Mouse (Mus musculus) myocyte (in vitro differentiated cells): Measurements from ENCODE around the gene Tmco1. TPM values are rescaled to one million over a fixed set of nuclear protein-coding genes. Genes with fewer than 3 reads are reported as not detected.

Experiments used
- H3K27me3 ChIP-seq: one replicate; pipeline ENCODE4 v1.6.1; 2011; ENCODE audit not compliant: control insufficient read depth, insufficient read depth, insufficient read length
- H3K36me3 ChIP-seq: one replicate; pipeline ENCODE4 v1.6.1; 2011; ENCODE audit not compliant: control insufficient read depth, insufficient read depth
- H3K4me2 ChIP-seq: one replicate; pipeline ENCODE4 v1.6.1; 2011; ENCODE audit warnings: low read depth, control low read depth
- H3K4me3 ChIP-seq: one replicate; pipeline ENCODE4 v1.5.1; 2011; ENCODE audit warnings: mild to moderate bottlenecking, control low read depth, moderate library complexity
- H3K79me2 ChIP-seq: one replicate; pipeline ENCODE4 v1.6.1; 2011; ENCODE audit not compliant: control insufficient read depth, insufficient read depth
- H3ac ChIP-seq: one replicate; pipeline ENCODE4 v1.6.1; 2011; ENCODE audit not compliant: control insufficient read depth, insufficient read length
- CEBPB ChIP-seq: IDR thresholded peaks from 2 replicates; pipeline ENCODE4 v1.6.1; 2011; ENCODE audit warnings: mild to moderate bottlenecking, moderate library complexity; ENCODE audit not compliant: poor library complexity, insufficient read depth, severe bottlenecking
- E2F4 ChIP-seq: IDR thresholded peaks from one replicate; pipeline ENCODE4 v1.6.1; 2011; ENCODE audit warnings: mild to moderate bottlenecking, control low read depth, moderate library complexity; ENCODE audit not compliant: insufficient read depth
- MAX ChIP-seq: IDR thresholded peaks from one replicate; pipeline ENCODE4 v1.6.1; 2011; ENCODE audit warnings: low read depth, mild to moderate bottlenecking, control low read depth
- MYOD1 ChIP-seq, 3 experiments: IDR thresholded peaks; one replicate each; pipeline ENCODE4 v1.6.1; 2011; ENCODE audit warnings: control low read depth in 2 of 3, low read depth in 2 of 3, mild to moderate bottlenecking in 2 of 3, moderate library complexity in 1 of 3; ENCODE audit not compliant: insufficient read length in 2 of 3, control insufficient read depth in 1 of 3
- MYOG ChIP-seq, 3 experiments: IDR thresholded peaks; one replicate each; pipeline ENCODE4 v1.6.1; 2011; ENCODE audit warnings: control low read depth in 2 of 3, low read depth in 2 of 3, mild to moderate bottlenecking in 2 of 3; ENCODE audit not compliant: insufficient read length in 2 of 3, control insufficient read depth in 1 of 3, insufficient read depth in 1 of 3
- POLR2A ChIP-seq: IDR thresholded peaks from one replicate; pipeline ENCODE4 v1.6.1; 2011; ENCODE audit warnings: low read depth, mild to moderate bottlenecking, control low read depth, moderate library complexity; ENCODE audit not compliant: insufficient read length
- POLR2AphosphoS2 ChIP-seq: IDR thresholded peaks from one replicate; pipeline ENCODE4 v1.6.1; 2011; ENCODE audit warnings: low read depth, control low read depth; ENCODE audit not compliant: insufficient read length
- REST ChIP-seq: IDR thresholded peaks from one replicate; pipeline ENCODE4 v1.6.1; 2011; ENCODE audit warnings: mild to moderate bottlenecking, control low read depth, moderate library complexity; ENCODE audit not compliant: insufficient read depth, insufficient read length
- SRF ChIP-seq: IDR thresholded peaks from one replicate; pipeline ENCODE4 v1.6.1; 2011; ENCODE audit warnings: low read depth; ENCODE audit not compliant: control insufficient read depth, insufficient read length
- TCF12 ChIP-seq: IDR thresholded peaks from one replicate; pipeline ENCODE4 v1.6.1; 2011; ENCODE audit warnings: mild to moderate bottlenecking, control low read depth; ENCODE audit not compliant: poor library complexity, insufficient read depth, severe bottlenecking
- TCF3 ChIP-seq: IDR thresholded peaks from one replicate; pipeline ENCODE4 v1.6.1; 2011; ENCODE audit warnings: low read depth, control low read depth; ENCODE audit not compliant: insufficient read length
- USF1 ChIP-seq: IDR thresholded peaks from one replicate; pipeline ENCODE4 v1.6.1; 2011; ENCODE audit warnings: low read depth, mild to moderate bottlenecking, control low read depth, moderate library complexity
- polyA plus RNA-seq: library from polyadenylated mRNA; unstranded; fragments of >200 nt; fragmentation: generic; extraction: Trizol; gene quantifications from one replicate; pipeline ENCODE4 v1.2.1, GENCODE M21; 2012; ENCODE audit warnings: missing spikeins

The Tmco1 gene
- polyA plus RNA-seq, 1 experiment, result 57.2 TPM

GRCm38 (mm10) chr1:167270342-167271111 is 37.7 kb upstream of the Tmco1 start:
- Histone ChIP-seq H3K4me2 (peak overlapping the region; percentile 82), H3K79me2 (peaks cover 81% of the 10 kb centered on the region), H3ac (no peak overlapping the region), H3K4me3 (peak overlapping the region; percentile 7), H3K36me3 (no peaks in the 10 kb centered on the region), H3K27me3 (no peaks in the 10 kb centered on the region)
- peak in 1 of 3 experiments; percentile 42 for TF ChIP-seq MYOD1 (IDR thresholded peaks at IDR 0.05; ENCODE audit: control insufficient read depth in 1 of 3, insufficient read length in 2 of 3, low read depth in 2 of 3)
- TF ChIP-seq SRF, result no peak
- TF ChIP-seq CEBPB, result no peak
- TF ChIP-seq POLR2AphosphoS2, result no peak
- peak; percentile 87 for TF ChIP-seq USF1
- TF ChIP-seq E2F4, result no peak
- TF ChIP-seq MAX, result no peak
- peak in 2 of 3 experiments; percentile 36 to 58 for TF ChIP-seq MYOG (IDR thresholded peaks at IDR 0.05; ENCODE audit: control insufficient read depth in 1 of 3, insufficient read depth in 1 of 3, insufficient read length in 2 of 3, low read depth in 2 of 3)

- TF ChIP-seq MYOG (IDR thresholded peaks at IDR 0.05; ENCODE audit: control insufficient read depth in 1 of 3, insufficient read depth in 1 of 3, insufficient read length in 2 of 3, low read depth in 2 of 3) (no peak), SRF (no peak), CEBPB (no peak), MAX (no peak), REST (no peak), E2F4 (no peak), USF1 (no peak), POLR2AphosphoS2 (no peak), TCF3 (no peak), POLR2A (no peak), MYOD1 (IDR thresholded peaks at IDR 0.05; ENCODE audit: control insufficient read depth in 1 of 3, insufficient read length in 2 of 3, low read depth in 2 of 3) (no peak), TCF12 (no peak)
- Histone ChIP-seq H3K4me2 (peak overlapping the region; percentile 82), H3ac (no peak overlapping the region), H3K79me2 (peaks cover 81% of the 10 kb centered on the region), H3K4me3 (no peak overlapping the region), H3K36me3 (no peaks in the 10 kb centered on the region), H3K27me3 (no peaks in the 10 kb centered on the region)
Measured at GRCm38 (mm10) chr1:167271304-167271703, 36.9 kb upstream of the Tmco1 start.

- TF ChIP-seq CEBPB (no peak), MYOD1 (IDR thresholded peaks at IDR 0.05; ENCODE audit: control insufficient read depth in 1 of 3, insufficient read length in 2 of 3, low read depth in 2 of 3) (no peak), POLR2AphosphoS2 (no peak), POLR2A (no peak), MYOG (IDR thresholded peaks at IDR 0.05; ENCODE audit: control insufficient read depth in 1 of 3, insufficient read depth in 1 of 3, insufficient read length in 2 of 3, low read depth in 2 of 3) (no peak), SRF (no peak)
- H3K79me2 ChIP-seq, result peaks cover 81% of the 10 kb centered on the region
- no peaks in the 10 kb centered on the region for H3K36me3 ChIP-seq
- H3K27me3 ChIP-seq, result no peaks in the 10 kb centered on the region
- H3K4me3 ChIP-seq, result no peak overlapping the region
- no peak overlapping the region for H3K4me2 ChIP-seq
- no peak overlapping the region for H3ac ChIP-seq
Measured at GRCm38 (mm10) chr1:167271841-167272240, 36.3 kb upstream of the Tmco1 start.

- Histone ChIP-seq H3ac (no peak overlapping the region), H3K36me3 (no peaks in the 10 kb centered on the region), H3K79me2 (peaks cover 81% of the 10 kb centered on the region), H3K27me3 (no peaks in the 10 kb centered on the region), H3K4me3 (no peak overlapping the region), H3K4me2 (no peak overlapping the region)
- TF ChIP-seq POLR2AphosphoS2 (no peak), POLR2A (no peak), MAX (no peak), MYOD1 (IDR thresholded peaks at IDR 0.05; ENCODE audit: control insufficient read depth in 1 of 3, insufficient read length in 2 of 3, low read depth in 2 of 3) (no peak)
Measured at GRCm38 (mm10) chr1:167273380-167274163, 34.6 kb upstream of the Tmco1 start.
